Mouse (Mus musculus): Measurements from ENCODE around the gene Gm36210.

GRCm38 (mm10) chr7:4936832-4937231, 30.5 kb upstream of the Gm36210 start:
- TF ChIP-seq CTCF (IDR thresholded peaks at IDR 0.05; ENCODE audit: low read depth, low read length), result no peak
- no peak for TF ChIP-seq POLR2A (IDR thresholded peaks at IDR 0.05; ENCODE audit: extremely low read depth, insufficient read depth, low read length)
